Mouse (Mus musculus) cerebral cortex, adult 2 months (tissue): Measurements from ENCODE around the gene Samd1.

ENCODE experiments used
- whole genome bisulfite sequencing: fragments of 180-500 bp; shearing (Covaris S2); methylation state at CpG from one replicate; pipeline ENCODE4 v1.1.7; 2018; 5-methylcytosine and 5-hydroxymethylcytosine counted together

The Samd1 gene

GRCm38 (mm10) chr8:83997511-83998141 is at the start of gene Samd1:
Samd1 (plus strand) TSS chr8:83997672.
- WGBS: 9% methylated on average over 102 of the region's 112 CpGs

GRCm38 (mm10) chr8:83954749-83955105 is 42.7 kb upstream of the Samd1 start:
- under 1% methylated on average over 14 of the region's 14 CpGs for WGBS

DNA sequence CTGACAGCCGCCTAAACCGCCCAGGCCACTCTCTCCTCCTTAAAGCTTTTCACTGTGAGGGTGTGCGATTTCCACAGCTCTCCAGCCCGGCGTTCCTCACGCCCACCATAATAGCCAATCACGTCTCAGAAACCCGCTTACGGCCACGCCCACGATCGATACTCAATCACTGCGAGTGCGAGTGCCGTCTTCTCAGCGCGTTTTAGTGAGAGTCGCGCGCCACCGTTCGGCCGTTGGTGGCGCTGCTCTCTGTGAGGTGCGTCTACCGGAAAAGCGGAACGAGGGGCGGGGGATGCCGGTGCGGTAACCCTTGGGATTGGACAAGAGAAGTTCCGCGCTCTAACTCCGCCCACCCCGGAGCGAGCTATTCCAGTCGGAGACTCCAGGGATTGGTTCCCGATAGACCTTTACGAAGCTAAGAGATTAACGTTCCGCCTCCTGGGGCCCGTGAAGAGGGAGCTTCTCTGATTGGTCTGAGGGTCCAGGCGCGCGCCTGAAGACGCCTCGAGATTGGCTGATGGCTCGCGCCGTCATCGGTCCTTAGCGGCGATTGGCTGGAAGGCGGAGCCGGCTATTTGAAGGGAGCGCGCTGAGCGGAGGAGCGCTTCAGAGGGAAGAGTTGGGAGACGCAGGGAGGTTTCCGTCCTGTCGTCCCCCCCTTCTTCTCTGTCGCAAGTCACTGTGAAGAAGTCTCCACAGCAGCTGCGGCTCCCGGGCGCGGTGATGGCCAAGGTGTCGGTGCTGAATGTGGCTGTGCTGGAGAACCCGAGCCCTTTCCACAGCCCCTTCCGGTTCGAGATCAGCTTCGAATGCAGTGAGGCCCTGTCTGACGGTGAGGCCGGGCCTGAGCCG is 42.1 kb upstream of the Samd1 start, which contains the start of the genes Gm10644 and Asf1b:
Gene Gm10644, minus strand, starts transcription at position 100 of the 852 bp plus-strand sequence.
Gene Asf1b, plus strand, starts transcription at position 402 of the 852 bp plus-strand sequence.
- WGBS: under 1% methylated on average over 75 of the region's 75 CpGs

DNA sequence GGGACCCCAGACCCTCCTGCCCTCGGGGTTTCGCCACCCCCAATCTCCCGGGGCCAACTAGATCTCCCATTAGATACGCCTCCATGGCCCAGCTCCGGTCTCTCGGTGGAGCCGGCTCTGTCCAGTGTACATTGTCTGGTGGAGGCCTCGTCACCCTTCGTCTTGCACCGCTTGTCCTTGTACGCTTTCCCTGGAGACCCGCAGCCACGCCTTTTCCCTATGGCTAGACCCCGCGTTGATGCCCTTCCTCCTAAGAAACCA is 41.6 kb upstream of the Samd1 start:
- WGBS: under 1% methylated on average over 15 of the region's 15 CpGs

DNA sequence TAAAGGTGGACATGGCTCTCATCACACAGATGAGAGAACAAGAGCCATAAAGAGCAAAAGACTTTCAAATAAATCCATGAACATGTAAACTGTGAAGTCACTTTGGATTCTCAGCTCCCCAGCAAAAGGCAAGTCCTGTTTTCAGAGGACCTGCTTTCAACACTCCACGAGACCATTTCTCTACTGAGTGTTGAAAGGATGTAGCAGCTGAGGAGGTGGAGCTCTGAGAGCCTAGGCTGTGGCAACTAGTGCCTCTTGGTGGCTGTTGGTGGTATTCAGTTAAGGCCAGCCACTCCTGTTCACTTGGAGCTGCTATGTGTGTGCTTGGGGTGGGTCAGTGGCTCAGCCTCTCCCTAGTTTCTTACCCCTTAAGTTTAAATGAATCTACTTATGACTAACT is 40.7 kb upstream of the Samd1 start:
- 3% methylated on average over 1 of the region's 1 CpGs for WGBS

DNA sequence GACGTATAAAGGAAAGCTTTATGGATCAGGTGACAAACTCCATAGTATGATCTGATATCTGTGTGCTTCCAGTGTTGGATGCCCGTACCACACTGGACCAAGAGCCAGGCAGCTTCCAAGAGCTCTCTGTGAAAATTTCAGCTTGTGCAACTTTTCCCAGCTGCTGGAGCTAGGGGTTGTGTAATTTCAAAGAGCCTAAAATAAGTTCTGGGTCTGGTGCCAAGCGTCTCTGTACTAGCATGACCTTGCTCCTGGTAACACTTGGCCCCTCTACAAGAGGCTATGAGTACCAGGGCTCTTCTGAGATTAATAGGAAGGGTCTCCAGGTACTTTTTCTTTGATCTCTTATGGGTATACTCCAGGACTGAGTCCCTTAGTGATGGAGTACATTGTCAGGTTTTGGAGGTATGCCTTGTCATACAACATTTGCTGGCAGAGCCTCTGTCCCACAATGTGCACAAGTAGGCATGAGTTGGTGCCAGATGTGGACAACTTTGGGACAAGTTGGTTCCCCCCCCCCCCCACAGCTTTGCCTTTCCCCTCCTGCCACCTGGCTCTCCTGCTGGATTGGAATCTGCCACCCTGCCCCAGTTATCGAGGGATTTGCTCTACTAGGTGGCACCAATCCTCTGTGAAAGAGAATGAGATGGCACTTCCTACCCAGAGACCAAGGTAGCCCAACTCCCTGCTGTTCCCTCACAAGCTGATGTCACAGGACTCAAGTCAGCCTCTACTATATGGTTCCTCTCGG is 33.3 kb upstream of the Samd1 start:
- 84% methylated on average over 5 of the region's 5 CpGs for WGBS

- 95% methylated on average over 7 of the region's 7 CpGs for WGBS
Observed at GRCm38 (mm10) chr8:83967701-83968100, 29.8 kb upstream of the Samd1 start.

GRCm38 (mm10) chr8:83971121-83971520 is 26.4 kb upstream of the Samd1 start:
- 91% methylated on average over 4 of the region's 4 CpGs for WGBS

DNA sequence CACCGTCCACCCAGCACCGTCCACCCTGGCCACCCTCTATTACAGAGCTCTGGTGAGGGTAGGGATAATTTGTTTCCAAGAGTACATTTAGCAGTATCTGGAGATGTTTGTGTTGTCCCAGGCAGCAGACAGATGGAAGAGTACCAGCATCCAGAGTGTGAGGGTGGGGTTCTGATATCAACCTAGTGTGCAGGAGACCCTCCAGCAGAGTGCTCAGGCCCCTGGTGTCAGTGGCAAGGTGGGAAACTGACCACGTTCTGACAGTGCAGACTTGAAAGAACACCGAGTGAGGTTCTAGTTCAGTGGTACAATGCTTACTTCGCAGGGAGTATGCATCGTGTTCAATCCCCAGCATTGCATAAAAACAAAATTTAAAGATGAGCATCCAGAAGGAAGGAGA is 25.8 kb upstream of the Samd1 start:
- 74% methylated on average over 6 of the region's 6 CpGs for WGBS

GRCm38 (mm10) chr8:83972150-83973120 is 25.0 kb upstream of the Samd1 start, which contains the start of gene Prkaca:
Prkaca (plus strand) TSS chr8:83972993.
- under 1% methylated on average over 84 of the region's 94 CpGs for WGBS

GRCm38 (mm10) chr8:83973161-83974031 is 24.1 kb upstream of the Samd1 start:
- WGBS: 2% methylated on average over 37 of the region's 37 CpGs

- WGBS: 73% methylated on average over 4 of the region's 4 CpGs
Observed at GRCm38 (mm10) chr8:83974521-83974920, 23.0 kb upstream of the Samd1 start.

GRCm38 (mm10) chr8:83976101-83976630 is 21.3 kb upstream of the Samd1 start:
- WGBS: 73% methylated on average over 4 of the region's 4 CpGs

DNA sequence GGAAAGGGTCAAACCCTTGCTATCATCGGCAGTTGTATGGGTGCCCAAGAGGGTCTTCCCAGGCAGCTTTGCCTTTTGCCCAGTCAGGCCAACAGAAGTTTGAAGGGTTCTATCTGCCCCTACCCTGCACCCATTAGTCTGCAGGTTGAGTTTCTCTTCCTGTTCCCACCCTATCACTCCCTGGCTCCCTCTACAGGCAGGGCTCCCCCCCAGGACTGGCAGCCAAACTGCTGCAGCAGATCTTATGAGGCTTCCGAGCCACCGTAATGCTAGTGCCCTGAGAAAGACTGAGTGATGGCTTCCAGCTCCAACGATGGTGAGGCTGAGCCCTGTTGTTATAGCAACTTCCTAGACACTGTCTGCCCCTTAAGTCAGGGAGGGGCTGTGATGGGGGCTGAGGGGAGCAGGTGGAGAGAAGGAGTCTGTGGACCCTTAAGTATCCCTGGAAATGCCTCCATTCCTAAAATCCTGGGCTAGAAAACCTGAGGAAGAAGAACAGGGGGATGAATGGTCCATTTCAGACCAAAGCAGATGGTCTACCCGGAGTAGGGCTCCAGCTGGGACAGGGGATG is 20.6 kb upstream of the Samd1 start:
- 55% methylated on average over 5 of the region's 5 CpGs for WGBS

- 24% methylated on average over 6 of the region's 6 CpGs for WGBS
Observed at GRCm38 (mm10) chr8:83977646-83978045, 19.8 kb upstream of the Samd1 start.

DNA sequence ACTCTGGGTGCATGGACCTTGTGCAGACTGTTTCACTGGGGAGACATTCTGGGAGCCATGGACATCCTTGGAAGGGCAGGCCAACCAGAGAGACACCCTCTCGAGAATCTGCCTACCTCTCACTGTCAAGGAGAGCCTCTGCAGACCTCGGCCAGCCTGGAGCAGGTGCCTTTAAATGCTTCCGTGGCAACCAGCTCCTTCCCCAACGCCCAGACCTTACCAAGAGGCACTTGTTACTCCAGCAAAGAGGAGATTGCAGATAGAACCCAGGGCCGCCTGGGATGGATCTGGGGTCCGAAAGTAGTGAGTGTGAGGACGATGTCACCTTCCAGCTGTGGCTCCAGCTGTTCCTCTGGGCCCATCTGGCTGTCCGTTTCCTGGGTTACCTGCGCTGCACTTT is 19.3 kb upstream of the Samd1 start:
- 57% methylated on average over 9 of the region's 9 CpGs for WGBS

GRCm38 (mm10) chr8:83980250-83980649 is 17.2 kb upstream of the Samd1 start:
- WGBS: 93% methylated on average over 1 of the region's 1 CpGs

GRCm38 (mm10) chr8:83980845-83981244 is 16.6 kb upstream of the Samd1 start:
- WGBS: 55% methylated on average over 8 of the region's 8 CpGs

DNA sequence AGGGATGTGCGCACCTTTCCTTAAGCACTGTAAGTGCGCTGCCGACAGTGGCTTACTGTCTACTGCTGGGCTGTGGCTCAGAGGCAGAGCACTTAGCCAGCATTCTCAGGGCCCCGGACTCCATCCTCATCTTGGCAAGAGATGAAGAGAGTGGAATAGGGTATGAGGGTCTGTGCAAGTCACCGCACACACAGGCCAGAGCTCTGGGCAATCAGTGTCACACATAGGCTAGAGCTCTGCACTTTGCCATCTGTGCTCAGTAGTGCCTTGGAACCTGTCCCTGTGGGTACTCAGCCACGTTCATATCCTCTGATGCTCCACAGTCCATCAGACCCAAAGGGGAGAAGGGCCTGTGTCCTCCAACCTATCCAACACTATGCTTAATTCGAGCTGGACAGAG is 15.9 kb upstream of the Samd1 start:
- 88% methylated on average over 7 of the region's 7 CpGs for WGBS

DNA sequence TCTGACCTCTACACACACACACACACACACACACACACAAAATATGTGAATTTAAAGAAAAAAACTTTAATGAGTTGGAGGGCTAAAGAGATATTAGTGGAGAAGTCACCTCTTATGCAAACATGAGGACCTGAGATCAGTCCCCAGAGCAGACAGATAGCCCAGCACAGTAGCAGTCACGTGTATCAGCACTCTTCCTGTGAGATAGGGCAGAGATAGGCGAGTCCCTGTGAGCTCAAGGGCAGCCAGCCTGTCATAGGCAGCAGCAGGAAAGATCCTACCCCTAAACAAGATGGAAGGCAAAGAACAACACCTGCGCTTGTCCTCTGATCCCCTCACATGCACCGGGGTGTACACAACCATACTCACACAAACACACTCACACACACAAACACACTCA is 15.0 kb upstream of the Samd1 start:
- 90% methylated on average over 4 of the region's 4 CpGs for WGBS
